Mouse (Mus musculus): Measurements from ENCODE around the gene C130032M10Rik. TPM values are rescaled to one million over a fixed set of nuclear protein-coding genes. Genes with fewer than 3 reads are reported as not detected.

Gene C130032M10Rik
- not detected in 2 replicates for polyA plus RNA-seq (2014; fragmentation: Nextera tagmentation; extraction: Ambion mirVana)

DNA sequence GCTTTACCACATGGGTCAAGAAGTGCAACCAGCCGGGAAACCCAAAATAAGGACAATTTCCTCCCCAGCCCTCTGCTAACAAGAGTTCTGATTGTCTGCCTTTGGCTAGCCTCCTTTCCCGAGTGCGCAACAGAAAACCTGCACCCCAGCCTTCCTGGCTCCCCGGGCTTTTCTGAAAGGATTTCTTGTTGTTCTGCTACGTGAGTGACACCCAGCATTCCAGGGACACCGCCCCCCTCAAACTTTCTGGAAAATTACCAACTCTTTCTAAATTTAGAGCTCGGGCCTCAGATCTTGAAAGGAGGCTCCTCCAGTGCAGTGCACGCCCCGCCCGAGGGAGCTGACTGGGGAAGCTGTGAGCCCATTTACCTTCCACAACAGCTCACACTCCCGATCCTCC is at the start of gene C130032M10Rik:
C130032M10Rik (plus strand) TSS at position 334 of the 400 bp plus-strand sequence.
- no peak within 1 kb of the TSS for H3K4me2 ChIP-seq (ENCODE audit: low read length)
- DNase-seq (no peak), ATAC-seq (ENCODE audit: low FRiP score, low TSS enrichment) (no peak)
- WGBS: 88% methylated on average over 11 of the region's 11 CpGs
- no peaks in the 10 kb centered on the region for H3K4me1 ChIP-seq (ENCODE audit: control insufficient read depth, insufficient read depth, low read length)
- no peak within 1 kb of the TSS for H3K4me3 ChIP-seq (replicated peaks; ENCODE audit: low read depth, low read length)
- H3K36me3 ChIP-seq (ENCODE audit: control insufficient read depth, insufficient read depth, low read length): peaks cover 6% of the 10 kb centered on the region; the same call in 1 of the 2 replicates
- no peak within 1 kb of the TSS for H3K9ac ChIP-seq (replicated peaks; ENCODE audit: low read length)
- no peak within 1 kb of the TSS for H3K27ac ChIP-seq (replicated peaks; ENCODE audit: low read depth, low read length)
- H3K9me3 ChIP-seq (ENCODE audit: control insufficient read depth, low read length): peaks cover 23% of the 10 kb centered on the region
- H3K27me3 ChIP-seq (ENCODE audit: control insufficient read depth, insufficient read depth, low read length): no peaks in the 10 kb centered on the region

DNA sequence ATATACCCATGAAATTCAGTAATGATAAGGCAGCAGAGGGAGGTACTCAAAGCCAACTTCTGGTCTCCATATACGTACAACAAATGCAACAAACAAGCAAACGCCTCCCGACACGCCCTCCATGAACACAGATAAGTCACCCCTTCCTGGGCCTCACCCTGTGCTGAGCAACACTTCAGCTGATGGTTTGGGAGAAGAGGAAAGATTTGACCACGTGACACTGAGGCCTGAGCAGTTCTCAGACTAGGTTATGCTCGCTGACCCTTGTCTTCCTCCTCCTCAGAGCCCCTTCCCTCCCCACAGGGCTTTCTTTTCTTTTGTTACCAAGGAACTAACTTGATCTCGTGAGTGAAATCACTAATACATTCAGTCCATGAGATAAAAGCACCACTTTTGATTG is 48.6 kb upstream of the C130032M10Rik start:
- no peak overlapping the region for H3K27ac ChIP-seq (replicated peaks; ENCODE audit: low read depth, low read length)
- no peak overlapping the region for H3K9ac ChIP-seq (replicated peaks; ENCODE audit: low read length)
- peaks cover 15% of the 10 kb centered on the region; the same call in 1 of the 2 replicates for H3K36me3 ChIP-seq (ENCODE audit: control insufficient read depth, insufficient read depth, low read length)
- DNase-seq (no peak), ATAC-seq (ENCODE audit: low FRiP score, low TSS enrichment) (no peak)
- H3K4me2 ChIP-seq (ENCODE audit: low read length): no peak overlapping the region
- no peaks in the 10 kb centered on the region for H3K9me3 ChIP-seq (ENCODE audit: control insufficient read depth, low read length)
- no peak overlapping the region for H3K4me3 ChIP-seq (replicated peaks; ENCODE audit: low read depth, low read length)
- no peaks in the 10 kb centered on the region for H3K27me3 ChIP-seq (ENCODE audit: control insufficient read depth, insufficient read depth, low read length)
- no peaks in the 10 kb centered on the region for H3K4me1 ChIP-seq (ENCODE audit: control insufficient read depth, insufficient read depth, low read length)
- WGBS: 56% methylated on average over 7 of the region's 7 CpGs

DNA sequence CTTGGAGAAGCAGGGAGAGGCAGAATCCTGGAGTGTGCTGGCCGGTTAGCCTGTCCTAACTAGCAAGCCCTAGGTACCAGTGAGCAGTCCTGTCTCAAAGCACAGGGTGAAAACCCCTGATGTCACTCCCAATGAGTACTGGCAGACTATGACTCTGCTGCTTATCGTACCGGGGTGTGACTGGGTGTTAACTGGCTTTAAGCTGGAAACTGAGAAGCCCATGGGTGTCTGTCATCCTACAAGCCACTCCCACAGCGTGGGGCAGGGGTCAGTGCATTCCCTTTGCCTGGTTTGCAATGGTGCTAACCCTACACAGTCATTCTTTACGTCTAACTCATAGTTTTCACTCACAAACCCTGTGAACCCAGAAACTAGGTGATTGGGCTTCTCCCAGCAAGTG is 47.3 kb upstream of the C130032M10Rik start:
- Histone ChIP-seq H3K27ac (replicated peaks; ENCODE audit: low read depth, low read length) (no peak overlapping the region), H3K36me3 (ENCODE audit: control insufficient read depth, insufficient read depth, low read length) (peaks cover 11% of the 10 kb centered on the region; the same call in 1 of the 2 replicates), H3K9me3 (ENCODE audit: control insufficient read depth, low read length) (no peaks in the 10 kb centered on the region), H3K4me2 (ENCODE audit: low read length) (no peak overlapping the region), H3K27me3 (ENCODE audit: control insufficient read depth, insufficient read depth, low read length) (no peaks in the 10 kb centered on the region), H3K9ac (replicated peaks; ENCODE audit: low read length) (no peak overlapping the region), H3K4me3 (replicated peaks; ENCODE audit: low read depth, low read length) (no peak overlapping the region), H3K4me1 (ENCODE audit: control insufficient read depth, insufficient read depth, low read length) (no peaks in the 10 kb centered on the region)
- DNase-seq (no peak), ATAC-seq (ENCODE audit: low FRiP score, low TSS enrichment) (no peak)
- WGBS: 87% methylated on average over 5 of the region's 5 CpGs

DNA sequence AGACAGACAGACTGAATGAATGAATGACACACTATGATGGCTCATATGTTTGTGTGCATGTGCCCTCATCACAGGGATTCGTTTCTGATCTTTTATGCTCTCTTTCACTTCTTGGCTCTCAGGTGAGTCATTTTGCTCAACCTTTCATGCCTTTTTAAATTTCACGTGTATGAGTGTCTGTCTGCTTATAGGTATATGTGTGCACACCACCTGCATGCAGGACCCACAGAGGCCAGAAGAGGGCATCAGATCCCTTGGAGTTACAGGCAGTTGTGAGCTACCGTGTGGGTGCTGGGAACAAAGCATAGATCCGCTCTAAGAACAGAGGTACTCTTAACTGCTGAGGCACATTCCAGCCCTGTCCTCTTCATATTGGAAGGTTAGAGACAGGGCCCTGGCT is 46.8 kb upstream of the C130032M10Rik start:
- Histone ChIP-seq H3K36me3 (ENCODE audit: control insufficient read depth, insufficient read depth, low read length) (peaks cover 9% of the 10 kb centered on the region; the same call in 1 of the 2 replicates), H3K4me3 (replicated peaks; ENCODE audit: low read depth, low read length) (no peak overlapping the region), H3K4me1 (ENCODE audit: control insufficient read depth, insufficient read depth, low read length) (no peaks in the 10 kb centered on the region), H3K9me3 (ENCODE audit: control insufficient read depth, low read length) (no peaks in the 10 kb centered on the region), H3K4me2 (ENCODE audit: low read length) (no peak overlapping the region), H3K27me3 (ENCODE audit: control insufficient read depth, insufficient read depth, low read length) (no peaks in the 10 kb centered on the region), H3K9ac (replicated peaks; ENCODE audit: low read length) (no peak overlapping the region), H3K27ac (replicated peaks; ENCODE audit: low read depth, low read length) (no peak overlapping the region)
- 94% methylated on average over 4 of the region's 4 CpGs for WGBS
- ATAC-seq (ENCODE audit: low FRiP score, low TSS enrichment) (no peak), DNase-seq (no peak)

DNA sequence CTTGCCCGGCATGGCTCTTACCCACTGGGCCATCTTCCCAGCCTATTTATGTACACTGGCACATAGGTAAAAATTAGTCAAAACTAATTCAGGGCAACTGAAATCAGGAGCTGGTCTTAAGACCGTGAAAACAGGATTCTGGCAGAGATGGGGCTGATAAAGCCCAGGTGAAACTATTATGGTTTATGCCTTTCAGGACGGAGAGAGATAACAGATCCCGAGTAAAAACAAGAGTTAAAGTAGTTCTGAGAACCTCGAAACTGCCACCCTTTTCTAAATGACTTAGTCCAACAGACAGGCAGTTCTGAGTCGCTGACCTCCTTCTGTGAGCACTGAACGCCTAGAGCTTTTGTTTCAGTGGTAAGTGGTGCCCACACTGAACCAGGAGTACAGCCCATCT is 43.6 kb upstream of the C130032M10Rik start:
- Histone ChIP-seq H3K27me3 (ENCODE audit: control insufficient read depth, insufficient read depth, low read length) (no peaks in the 10 kb centered on the region), H3K4me3 (replicated peaks; ENCODE audit: low read depth, low read length) (no peak overlapping the region), H3K9ac (replicated peaks; ENCODE audit: low read length) (no peak overlapping the region), H3K9me3 (ENCODE audit: control insufficient read depth, low read length) (no peaks in the 10 kb centered on the region), H3K4me1 (ENCODE audit: control insufficient read depth, insufficient read depth, low read length) (no peaks in the 10 kb centered on the region), H3K27ac (replicated peaks; ENCODE audit: low read depth, low read length) (no peak overlapping the region), H3K4me2 (ENCODE audit: low read length) (no peak overlapping the region), H3K36me3 (ENCODE audit: control insufficient read depth, insufficient read depth, low read length) (no peaks in the 10 kb centered on the region)
- ATAC-seq (ENCODE audit: low FRiP score, low TSS enrichment) (no peak), DNase-seq (no peak)
- 83% methylated on average over 7 of the region's 7 CpGs for WGBS

DNA sequence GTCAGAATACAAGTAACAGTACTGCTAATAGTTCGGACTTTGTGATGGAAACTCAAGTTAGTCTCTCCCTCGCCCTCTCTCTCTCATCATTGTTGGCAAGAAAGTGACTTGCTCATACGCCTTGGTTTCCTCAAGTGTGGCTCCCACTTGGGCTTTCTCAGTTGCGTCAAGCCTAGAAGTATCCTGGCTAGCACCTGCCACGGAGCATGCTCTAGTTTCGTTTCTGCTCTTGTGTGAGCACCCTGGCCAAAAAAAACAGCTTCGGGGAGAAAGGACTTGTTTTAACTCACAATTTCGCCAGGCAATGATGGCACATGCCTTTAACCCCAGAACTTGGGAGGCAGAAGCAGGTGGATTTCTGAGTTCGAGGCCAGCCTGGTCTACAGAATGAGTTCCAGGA is 38.5 kb upstream of the C130032M10Rik start:
- Histone ChIP-seq H3K4me1 (ENCODE audit: control insufficient read depth, insufficient read depth, low read length) (no peaks in the 10 kb centered on the region), H3K4me3 (replicated peaks; ENCODE audit: low read depth, low read length) (no peak overlapping the region), H3K27ac (replicated peaks; ENCODE audit: low read depth, low read length) (no peak overlapping the region), H3K36me3 (ENCODE audit: control insufficient read depth, insufficient read depth, low read length) (0 out of 2 replicates have a peak, but pooled peaks cover 4% of the 10 kb centered on the region), H3K4me2 (ENCODE audit: low read length) (no peak overlapping the region), H3K9me3 (ENCODE audit: control insufficient read depth, low read length) (no peaks in the 10 kb centered on the region), H3K27me3 (ENCODE audit: control insufficient read depth, insufficient read depth, low read length) (no peaks in the 10 kb centered on the region), H3K9ac (replicated peaks; ENCODE audit: low read length) (no peak overlapping the region)
- no peak for DNase-seq
- WGBS: 94% methylated on average over 9 of the region's 9 CpGs
- ATAC-seq (ENCODE audit: low FRiP score, low TSS enrichment): no peak

DNA sequence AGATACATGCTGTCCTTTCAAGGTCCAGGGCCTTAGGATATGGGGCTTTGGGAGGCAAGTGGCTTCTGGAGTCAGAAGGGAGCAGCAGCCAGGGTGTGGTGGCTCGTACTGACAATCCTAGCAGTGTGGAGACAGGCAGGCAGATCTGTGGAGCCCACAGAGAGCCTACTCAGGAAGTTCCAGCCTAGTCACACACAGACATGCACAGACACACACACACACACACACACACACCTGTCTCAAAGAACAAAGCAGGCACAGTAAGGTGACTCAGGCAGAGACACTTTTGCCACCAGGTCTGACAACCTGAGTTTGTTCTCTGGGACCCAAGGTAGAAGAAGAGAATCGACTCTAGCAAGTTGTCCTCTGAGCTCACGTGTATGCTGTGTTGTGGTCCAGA is 34.6 kb upstream of the C130032M10Rik start:
- 80% methylated on average over 3 of the region's 3 CpGs for WGBS
- no peak overlapping the region for H3K4me2 ChIP-seq (ENCODE audit: low read length)
- no peak overlapping the region for H3K9ac ChIP-seq (replicated peaks; ENCODE audit: low read length)
- no peaks in the 10 kb centered on the region for H3K27me3 ChIP-seq (ENCODE audit: control insufficient read depth, insufficient read depth, low read length)
- 0 out of 2 replicates have a peak, but pooled peaks cover 4% of the 10 kb centered on the region for H3K36me3 ChIP-seq (ENCODE audit: control insufficient read depth, insufficient read depth, low read length)
- ATAC-seq (ENCODE audit: low FRiP score, low TSS enrichment): no peak
- no peak overlapping the region for H3K27ac ChIP-seq (replicated peaks; ENCODE audit: low read depth, low read length)
- no peak overlapping the region for H3K4me3 ChIP-seq (replicated peaks; ENCODE audit: low read depth, low read length)
- no peaks in the 10 kb centered on the region for H3K9me3 ChIP-seq (ENCODE audit: control insufficient read depth, low read length)
- no peak for DNase-seq
- no peaks in the 10 kb centered on the region for H3K4me1 ChIP-seq (ENCODE audit: control insufficient read depth, insufficient read depth, low read length)

DNA sequence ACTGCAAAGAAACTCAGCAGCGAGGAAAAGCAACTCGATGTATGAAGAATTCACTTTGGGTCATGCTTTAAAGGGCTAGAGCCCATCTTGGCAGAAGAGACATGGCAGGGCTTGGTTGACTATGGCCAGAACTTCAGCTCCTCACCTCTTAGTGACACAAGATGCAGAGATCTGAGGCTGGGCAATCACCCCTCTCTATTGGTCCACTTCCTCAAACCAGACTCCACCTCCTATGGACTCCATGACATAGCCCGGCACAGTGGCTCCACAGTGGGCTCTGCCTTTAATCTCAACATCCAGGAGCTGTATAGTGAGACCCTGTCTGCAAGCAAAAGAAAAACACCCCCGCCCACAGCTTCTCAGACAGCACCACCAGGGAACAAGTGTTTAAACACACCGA is 30.7 kb upstream of the C130032M10Rik start:
- no peaks in the 10 kb centered on the region for H3K4me1 ChIP-seq (ENCODE audit: control insufficient read depth, insufficient read depth, low read length)
- no peak for ATAC-seq (ENCODE audit: low FRiP score, low TSS enrichment)
- H3K9me3 ChIP-seq (ENCODE audit: control insufficient read depth, low read length): no peaks in the 10 kb centered on the region
- H3K4me3 ChIP-seq (replicated peaks; ENCODE audit: low read depth, low read length): no peak overlapping the region
- no peaks in the 10 kb centered on the region for H3K27me3 ChIP-seq (ENCODE audit: control insufficient read depth, insufficient read depth, low read length)
- DNase-seq: no peak
- H3K4me2 ChIP-seq (ENCODE audit: low read length): no peak overlapping the region
- H3K36me3 ChIP-seq (ENCODE audit: control insufficient read depth, insufficient read depth, low read length): no peaks in the 10 kb centered on the region
- 88% methylated on average over 5 of the region's 5 CpGs for WGBS
- H3K9ac ChIP-seq (replicated peaks; ENCODE audit: low read length): no peak overlapping the region
- H3K27ac ChIP-seq (replicated peaks; ENCODE audit: low read depth, low read length): no peak overlapping the region

DNA sequence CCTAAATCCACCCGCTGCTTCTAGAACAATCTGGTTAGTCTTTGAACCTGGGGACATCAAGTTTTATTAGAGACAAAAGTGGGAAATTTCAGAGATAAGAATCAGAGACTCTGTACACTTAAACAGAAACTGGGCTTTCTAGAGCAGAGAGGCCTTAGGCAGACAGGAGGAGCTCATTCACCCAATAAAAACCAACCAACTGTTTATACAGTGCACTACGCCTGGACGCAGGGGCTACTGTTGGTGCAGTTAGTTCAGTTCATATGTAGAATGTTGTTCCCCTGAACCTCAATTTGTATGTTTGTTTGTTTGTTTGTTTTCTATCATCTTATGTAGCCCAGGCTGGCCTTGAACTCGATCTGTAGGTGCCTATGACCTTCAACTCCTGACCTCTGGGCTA is 28.7 kb upstream of the C130032M10Rik start:
- Histone ChIP-seq H3K36me3 (ENCODE audit: control insufficient read depth, insufficient read depth, low read length) (no peaks in the 10 kb centered on the region), H3K27me3 (ENCODE audit: control insufficient read depth, insufficient read depth, low read length) (no peaks in the 10 kb centered on the region), H3K9me3 (ENCODE audit: control insufficient read depth, low read length) (no peaks in the 10 kb centered on the region), H3K9ac (replicated peaks; ENCODE audit: low read length) (no peak overlapping the region), H3K4me2 (ENCODE audit: low read length) (no peak overlapping the region), H3K27ac (replicated peaks; ENCODE audit: low read depth, low read length) (no peak overlapping the region), H3K4me3 (replicated peaks; ENCODE audit: low read depth, low read length) (no peak overlapping the region), H3K4me1 (ENCODE audit: control insufficient read depth, insufficient read depth, low read length) (no peaks in the 10 kb centered on the region)
- no peak for ATAC-seq (ENCODE audit: low FRiP score, low TSS enrichment)
- 94% methylated on average over 4 of the region's 4 CpGs for WGBS
- DNase-seq: no peak
